Mouse (Mus musculus) MEL (cell line): ENCODE data around the gene Bmf.

Source experiments
- CTCF ChIP-seq, 3 experiments: IDR thresholded peaks in 2 of 3; conservative IDR thresholded peaks in 1 of 3; 2 replicates each; pipeline ENCODE4 v1.5.1; 2011 to 2012; ENCODE audit warnings: low read length in 3 of 3, low read depth in 2 of 3, mild to moderate bottlenecking in 2 of 3, improper control_type of control experiment in 1 of 3, inconsistent platforms in 1 of 3, mixed read lengths in 1 of 3, moderate library complexity in 1 of 3; ENCODE audit not compliant: control insufficient read depth in 1 of 3, insufficient read depth in 1 of 3, poor library complexity in 1 of 3, severe bottlenecking in 1 of 3
- MEF2A ChIP-seq: IDR thresholded peaks from 2 replicates; pipeline ENCODE4 v1.6.1; 2014; ENCODE audit warnings: low read depth, mild to moderate bottlenecking, inconsistent platforms, low read length, improper control_type of control experiment; ENCODE audit not compliant: poor library complexity, insufficient replicate concordance, severe bottlenecking; ENCODE audit errors: extremely low read depth
- NELFE ChIP-seq: IDR thresholded peaks from 2 replicates; pipeline ENCODE4 v1.6.1; 2011; ENCODE audit warnings: low read depth, low read length, improper control_type of control experiment
- POLR2A ChIP-seq, 2 experiments: IDR thresholded peaks; 2 replicates each; pipeline ENCODE4 v1.6.1; 2011 to 2012; ENCODE audit warnings: low read length in 2 of 2, mild to moderate bottlenecking in 2 of 2, control low read depth in 1 of 2, improper control_type of control experiment in 1 of 2, low read depth in 1 of 2, moderate library complexity in 1 of 2; ENCODE audit not compliant: control insufficient read depth in 1 of 2, insufficient read depth in 1 of 2, poor library complexity in 1 of 2
- ZC3H11A ChIP-seq: IDR thresholded peaks from 2 replicates; pipeline ENCODE4 v1.6.1; 2012; ENCODE audit warnings: low read depth, mild to moderate bottlenecking, inconsistent platforms, low read length, improper control_type of control experiment
- ZKSCAN1 ChIP-seq: IDR thresholded peaks from 2 replicates; pipeline ENCODE4 v1.6.1; 2012; ENCODE audit warnings: low read depth, mild to moderate bottlenecking, inconsistent platforms, low read length, improper control_type of control experiment, moderate library complexity

- no peak for TF ChIP-seq ZKSCAN1
- TF ChIP-seq NELFE = no peak
- TF ChIP-seq CTCF (IDR thresholded peaks at IDR 0.05 in 2 of 3, conservative IDR thresholded peaks at IDR 0.05 in 1 of 3; ENCODE audit: control insufficient read depth in 1 of 3, insufficient read depth in 1 of 3, low read depth in 2 of 3, low read length in 3 of 3, poor library complexity in 1 of 3, severe bottlenecking in 1 of 3) = no peak
- TF ChIP-seq MEF2A = no peak
- TF ChIP-seq POLR2A (IDR thresholded peaks at IDR 0.05; ENCODE audit: control insufficient read depth in 1 of 2, insufficient read depth in 1 of 2, low read depth in 1 of 2, low read length in 2 of 2, poor library complexity in 1 of 2) = no peak
- no peak for TF ChIP-seq ZC3H11A
Observed at GRCm38 (mm10) chr2:118498476-118498875, 51.0 kb downstream of the Bmf start.
